Mouse (Mus musculus) limb, embryonic 13.5 days (tissue): ENCODE data around the gene Ier2. TPM values are rescaled to one million over a fixed set of nuclear protein-coding genes. Genes with fewer than 3 reads are reported as not detected.

Experiments
- ATAC-seq: fragments of 200-750 bp; cut with Nextera tagmentation; 2 replicates; pipeline ENCODE4 v1.8.0; 2017; ENCODE audit warnings: low read depth, moderate number of reproducible peaks, moderate TSS enrichment; ENCODE audit not compliant: low FRiP score
- H3K27ac ChIP-seq: fragments of 300-500 bp; sonication (generic); 2 replicates; pipeline ENCODE4 v1.5.1; 2015; ENCODE audit warnings: inconsistent platforms, mild to moderate bottlenecking, moderate library complexity
- H3K27me3 ChIP-seq: fragments of 300-500 bp; sonication (generic); 2 replicates; pipeline ENCODE4 v1.6.1; 2015; ENCODE audit warnings: mild to moderate bottlenecking, inconsistent platforms
- H3K36me3 ChIP-seq: fragments of 300-500 bp; sonication (generic); 2 replicates; pipeline ENCODE4 v1.6.1; 2015; ENCODE audit warnings: inconsistent platforms, mild to moderate bottlenecking, moderate library complexity
- H3K4me1 ChIP-seq: fragments of 300-500 bp; sonication (generic); 2 replicates; pipeline ENCODE4 v1.6.1; 2015; ENCODE audit warnings: inconsistent platforms
- H3K4me2 ChIP-seq: fragments of 300-500 bp; sonication (generic); replicated peaks from 2 replicates; pipeline ENCODE4 v1.6.1; 2015; ENCODE audit warnings: inconsistent platforms, mild to moderate bottlenecking, moderate library complexity
- H3K4me3 ChIP-seq: fragments of 300-500 bp; sonication (generic); 2 replicates; pipeline ENCODE4 v1.5.1; 2015; ENCODE audit warnings: moderate library complexity, mild to moderate bottlenecking, inconsistent platforms
- H3K9ac ChIP-seq: fragments of 300-500 bp; sonication (generic); 2 replicates; pipeline ENCODE4 v1.6.1; 2015; ENCODE audit warnings: mild to moderate bottlenecking, inconsistent platforms
- H3K9me3 ChIP-seq: fragments of 300-500 bp; sonication (generic); 2 replicates; pipeline ENCODE4 v1.6.1; 2016; ENCODE audit warnings: inconsistent platforms
- WGBS: fragments of 180-500 bp; shearing (Covaris S2); methylation state at CpG from one replicate; pipeline ENCODE4 v1.1.7; 2015; 5-methylcytosine and 5-hydroxymethylcytosine counted together
- polyA plus RNA-seq: library from polyadenylated mRNA; unstranded; fragments of >200 nt; fragmentation: Nextera tagmentation; extraction: Ambion mirVana; gene quantifications from 2 replicates; pipeline ENCODE4 v1.2.1, GENCODE M21; 2015

Ier2 gene
- polyA plus RNA-seq, 1 experiment from 2014 or later: 71.9 TPM

- 0 out of 2 replicates have a peak overlapping the region, but pooled peaks have one; percentile 42 for H3K4me3 ChIP-seq
- no peaks in the 10 kb centered on the region for H3K27me3 ChIP-seq
- H3K4me1 ChIP-seq: peaks cover 71% of the 10 kb centered on the region
- peak overlapping the region; percentile 76; the same call in 1 of the 2 replicates for H3K4me2 ChIP-seq
- H3K9ac ChIP-seq: no peak overlapping the region
- peak overlapping the region; percentile 99 for H3K27ac ChIP-seq
- ATAC-seq: no peak
- no peaks in the 10 kb centered on the region for H3K36me3 ChIP-seq
- 42% methylated on average over 4 of the region's 4 CpGs for WGBS
- no peaks in the 10 kb centered on the region for H3K9me3 ChIP-seq
Measured at GRCm38 (mm10) chr8:84657680-84658079, 5.0 kb downstream of the Ier2 start.

GRCm38 (mm10) chr8:84657203-84657602 lies 5.4 kb downstream of the Ier2 start:
- no peak for ATAC-seq
- Histone ChIP-seq H3K9me3 (no peaks in the 10 kb centered on the region), H3K27me3 (no peaks in the 10 kb centered on the region), H3K4me3 (peak overlapping the region; percentile 42), H3K4me1 (peaks cover 71% of the 10 kb centered on the region), H3K9ac (peak overlapping the region; percentile 73), H3K36me3 (no peaks in the 10 kb centered on the region), H3K4me2 (peak overlapping the region; percentile 76), H3K27ac (peak overlapping the region; percentile 99)

- WGBS: under 1% methylated on average over 23 of the region's 23 CpGs
- no peaks in the 10 kb centered on the region for H3K36me3 ChIP-seq
- H3K4me1 ChIP-seq: peaks cover 71% of the 10 kb centered on the region
- H3K9ac ChIP-seq: peak overlapping the region; percentile 73
- ATAC-seq: peak; percentile 62
- H3K4me2 ChIP-seq: peak overlapping the region; percentile 76
- H3K4me3 ChIP-seq: peak overlapping the region; percentile 42
- H3K9me3 ChIP-seq: no peaks in the 10 kb centered on the region
- H3K27ac ChIP-seq: peak overlapping the region; percentile 99
- no peaks in the 10 kb centered on the region for H3K27me3 ChIP-seq
Measured at GRCm38 (mm10) chr8:84656641-84657126, 6.0 kb downstream of the Ier2 start.

GRCm38 (mm10) chr8:84656191-84656525 lies 6.5 kb downstream of the Ier2 start:
- Histone ChIP-seq H3K9me3 (no peaks in the 10 kb centered on the region), H3K27ac (peak overlapping the region; percentile 99), H3K4me2 (peak overlapping the region; percentile 76), H3K4me1 (peaks cover 74% of the 10 kb centered on the region), H3K9ac (peak overlapping the region; percentile 73), H3K36me3 (no peaks in the 10 kb centered on the region), H3K27me3 (no peaks in the 10 kb centered on the region), H3K4me3 (peak overlapping the region; percentile 42)
- under 1% methylated on average over 10 of the region's 10 CpGs for WGBS
- peak; percentile 68 for ATAC-seq

GRCm38 (mm10) chr8:84655336-84656190 lies 7.1 kb downstream of the Ier2 start:
- no peaks in the 10 kb centered on the region for H3K36me3 ChIP-seq
- peak overlapping the region; percentile 76 for H3K4me2 ChIP-seq
- H3K27me3 ChIP-seq: no peaks in the 10 kb centered on the region
- peaks cover 74% of the 10 kb centered on the region for H3K4me1 ChIP-seq
- WGBS: under 1% methylated on average over 15 of the region's 15 CpGs
- peak overlapping the region; percentile 42 for H3K4me3 ChIP-seq
- peak; percentile 52 for ATAC-seq
- peak overlapping the region; percentile 99 for H3K27ac ChIP-seq
- peak overlapping the region; percentile 73 for H3K9ac ChIP-seq
- no peaks in the 10 kb centered on the region for H3K9me3 ChIP-seq

GRCm38 (mm10) chr8:84654597-84654996 lies 8.1 kb downstream of the Ier2 start:
- Histone ChIP-seq H3K9me3 (no peaks in the 10 kb centered on the region), H3K36me3 (no peaks in the 10 kb centered on the region), H3K9ac (no peak overlapping the region), H3K27ac (peak overlapping the region; percentile 99), H3K4me2 (peak overlapping the region; percentile 76), H3K4me1 (peaks cover 69% of the 10 kb centered on the region), H3K4me3 (0 out of 2 replicates have a peak overlapping the region, but pooled peaks have one; percentile 42), H3K27me3 (no peaks in the 10 kb centered on the region)
- WGBS: 38% methylated on average over 4 of the region's 4 CpGs
- no peak for ATAC-seq

- peak overlapping the region; percentile 24 for H3K4me3 ChIP-seq
- peak overlapping the region; percentile 44 for H3K4me2 ChIP-seq
- H3K27me3 ChIP-seq: no peaks in the 10 kb centered on the region
- H3K9ac ChIP-seq: peak overlapping the region; percentile 31; the same call in 1 of the 2 replicates
- no peak for ATAC-seq
- peaks cover 57% of the 10 kb centered on the region for H3K4me1 ChIP-seq
- peak overlapping the region; percentile 66 for H3K27ac ChIP-seq
- H3K36me3 ChIP-seq: no peaks in the 10 kb centered on the region
- WGBS: 21% methylated on average over 9 of the region's 9 CpGs
- H3K9me3 ChIP-seq: no peaks in the 10 kb centered on the region
Measured at GRCm38 (mm10) chr8:84653092-84653631, 9.5 kb downstream of the Ier2 start.

- Histone ChIP-seq H3K36me3 (no peaks in the 10 kb centered on the region), H3K9ac (no peak overlapping the region; the same call in 1 of the 2 replicates), H3K4me3 (no peak overlapping the region), H3K27me3 (no peaks in the 10 kb centered on the region), H3K4me1 (peaks cover 37% of the 10 kb centered on the region), H3K9me3 (no peaks in the 10 kb centered on the region), H3K4me2 (no peak overlapping the region), H3K27ac (peak overlapping the region; percentile 86)
- 43% methylated on average over 3 of the region's 3 CpGs for WGBS
- no peak for ATAC-seq
Measured at GRCm38 (mm10) chr8:84650213-84650612, 12.4 kb downstream of the Ier2 start.

GRCm38 (mm10) chr8:84647461-84647901 lies 15.2 kb downstream of the Ier2 start:
- no peaks in the 10 kb centered on the region for H3K36me3 ChIP-seq
- no peak for ATAC-seq
- peaks cover 26% of the 10 kb centered on the region for H3K4me1 ChIP-seq
- H3K9me3 ChIP-seq: no peaks in the 10 kb centered on the region
- 3% methylated on average over 14 of the region's 14 CpGs for WGBS
- H3K4me3 ChIP-seq: peak overlapping the region; percentile 22
- peak overlapping the region; percentile 70 for H3K27ac ChIP-seq
- no peak overlapping the region for H3K9ac ChIP-seq
- H3K4me2 ChIP-seq: peak overlapping the region; percentile 48
- no peaks in the 10 kb centered on the region for H3K27me3 ChIP-seq

GRCm38 (mm10) chr8:84646800-84647199 lies 15.9 kb downstream of the Ier2 start:
- Histone ChIP-seq H3K9ac (no peak overlapping the region), H3K27me3 (no peaks in the 10 kb centered on the region), H3K4me3 (no peak overlapping the region), H3K4me2 (peak overlapping the region; percentile 48; the same call in 1 of the 2 replicates), H3K36me3 (no peaks in the 10 kb centered on the region), H3K4me1 (peaks cover 31% of the 10 kb centered on the region), H3K27ac (peak overlapping the region; percentile 70), H3K9me3 (no peaks in the 10 kb centered on the region)
- WGBS: 51% methylated on average over 6 of the region's 6 CpGs
- no peak for ATAC-seq

- Histone ChIP-seq H3K36me3 (no peaks in the 10 kb centered on the region), H3K9me3 (no peaks in the 10 kb centered on the region), H3K27me3 (no peaks in the 10 kb centered on the region), H3K27ac (no peak overlapping the region), H3K4me3 (no peak overlapping the region), H3K4me2 (no peak overlapping the region), H3K9ac (no peak overlapping the region), H3K4me1 (peaks cover 29% of the 10 kb centered on the region)
- 66% methylated on average over 5 of the region's 5 CpGs for WGBS
- ATAC-seq: no peak
Measured at GRCm38 (mm10) chr8:84643019-84643418, 19.6 kb downstream of the Ier2 start.
